Comparison of ENCODE assay signal across 19 mouse cellular contexts in genomic region chr15:100814066-100814465, GRCm38 (mm10). TPM values are rescaled to one million over a fixed set of nuclear protein-coding genes. Genes with fewer than 3 reads are reported as not detected.
A peak's percentile ranks its signal among the peaks of the same experiment; 100 is the strongest.
DNase-seq lines count a peak whose midpoint lies in the region; TF ChIP-seq lines count a peak whose summit lies in the region.
"Had no signal": no experiment of that assay in that cellular context is flagged by ENCODE, and none has a peak within 500 bp of the region (broad histone marks: within the 10 kb centered on the region; RNA-seq: fewer than 3 reads in every experiment).

No protein-coding gene starts in this region.

- no peak for TF ChIP-seq CTCF in left cerebral cortex, adult 2 months (IDR thresholded peaks at IDR 0.05)

- intact Hi-C loops in left cerebral cortex, adult 2 months (cut with DNase I), result no loop called here
- intact Hi-C loops in left cerebral cortex, postnatal 10 days (cut with DNase I), result no loop called here

- peak; percentile 33 to 43 for DNase-seq in cerebellum, adult 18-20 months
- no peak for DNase-seq in cerebellum, adult 8-10 months
- no peak for DNase-seq in left cerebral cortex, adult 2 months (ENCODE audit: extremely low spot score in 1 of 2, low spot score in 2 of 2)
- DNase-seq in left cerebral cortex, postnatal 10 days (ENCODE audit: extremely low spot score in 1 of 2, low spot score in 2 of 2), result no peak
- DNase-seq in Muller cell, postnatal 12 days (ENCODE audit: inconsistent ontology term), result peak; percentile 73
- peak; percentile 42 to 65 for DNase-seq in cerebellum, postnatal 10 days
- DNase-seq in heart, adult 9 months (ENCODE audit: low spot score in 2 of 2), result no peak
- DNase-seq: adrenal gland, postnatal 25 days; embryo, embryonic 11 days; heart, adult 18-20 months; kidney, postnatal 4 days; liver; lung, postnatal 14 days; right cerebral cortex, postnatal 4 days had no signal

- peak overlapping the region; percentile 67 for H3K27ac ChIP-seq in left cerebral cortex, adult 2 months
- H3K27ac ChIP-seq: forebrain, embryonic 15.5 days; kidney, embryonic 15.5 days; midbrain, embryonic 15.5 days; neural tube, embryonic 15.5 days had no signal

- no peak overlapping the region for H3K4me3 ChIP-seq in left cerebral cortex, adult 2 months
- H3K4me3 ChIP-seq: forebrain, embryonic 15.5 days; kidney, embryonic 15.5 days; midbrain, embryonic 15.5 days; neural tube, embryonic 15.5 days had no signal

RNA-seq across cellular contexts. Expression of gene Slc4a8, which starts 52.5 kb away (rescaled TPM):
- total RNA-seq in left cerebral cortex, adult 2 months (2021), result 10 to 100 TPM; 78.4 to 79.0 TPM
- 10 to 100 TPM; 84.1 to 84.7 TPM for total RNA-seq in left cerebral cortex, postnatal 10 days (2021)

RNA-seq across cellular contexts. Expression of gene Scn8a, which starts 55.6 kb away (rescaled TPM):
- total RNA-seq in left cerebral cortex, adult 2 months (2021), result 100 to 1,000 TPM; 250 to 260 TPM
- total RNA-seq in left cerebral cortex, postnatal 10 days (2021), result 100 to 1,000 TPM; 164 to 171 TPM
- total RNA-seq: heart, adult 18-20 months; hematopoietic stem cell, adult 5-6 weeks had no signal

Comparison
In these comparisons a context has a peak if more than half of its experiments do, and no peak if none do; other contexts are left out.
1. DNase-seq: peak in cerebellum, adult 18-20 months (2 of 2), Muller cell, postnatal 12 days (single experiment) and cerebellum, postnatal 10 days (2 of 2); none in cerebellum, adult 8-10 months (single experiment), left cerebral cortex, adult 2 months (0 of 2), left cerebral cortex, postnatal 10 days (0 of 2) and heart, adult 9 months (0 of 2).